In genomic region chr2:32328911-32329460, GRCm38 (mm10) we compare ENCODE assay signal across 12 mouse cellular contexts. TPM values are rescaled to one million over a fixed set of nuclear protein-coding genes. Genes with fewer than 3 reads are reported as not detected.
DNase-seq lines count a peak whose midpoint lies in the region; ATAC-seq and TF ChIP-seq lines count a peak whose summit lies in the region.
"Had no signal": no experiment of that assay in that cellular context is flagged by ENCODE, and none has a peak within 500 bp of the region (broad histone marks: within the 10 kb centered on the region; RNA-seq: fewer than 3 reads in every experiment).

No protein-coding gene starts in this region.

- peaks cover 66% of the 10 kb centered on the region for H3K36me3 ChIP-seq in limb, embryonic 12.5 days
- H3K36me3 ChIP-seq in stomach, embryonic 16.5 days (ENCODE audit: control insufficient read depth, insufficient read depth, low read length), result no peaks in the 10 kb centered on the region

- H3K9ac ChIP-seq in limb, embryonic 12.5 days (replicated peaks), result no peak overlapping the region
- H3K9ac ChIP-seq in stomach, embryonic 16.5 days (ENCODE audit: low read length), result 0 out of 2 replicates have a peak overlapping the region, but pooled peaks have one; percentile 38

- peak; percentile 21 for DNase-seq in gastrocnemius, adult 2 months
- no peak for DNase-seq in gastrocnemius, postnatal 10 days
- no peak for DNase-seq in left cerebral cortex, adult 2 months (ENCODE audit: extremely low spot score in 1 of 2, low spot score in 2 of 2)
- DNase-seq in left cerebral cortex, postnatal 4 days, result no peak
- DNase-seq: lung, adult 18-20 months; right cerebral cortex, postnatal 25 days had no signal

- no peaks in the 10 kb centered on the region for H3K27me3 ChIP-seq in limb, embryonic 12.5 days
- no peaks in the 10 kb centered on the region for H3K27me3 ChIP-seq in stomach, embryonic 16.5 days (ENCODE audit: control insufficient read depth, insufficient read depth, low read length)

- intact Hi-C loops in gastrocnemius, adult 2 months (cut with DNase I), result no loop called here
- intact Hi-C loops in left cerebral cortex, adult 2 months (cut with DNase I), result no loop called here
- intact Hi-C loops in left cerebral cortex, postnatal 4 days (cut with DNase I), result no loop called here

- H3K27ac ChIP-seq in gastrocnemius, adult 2 months, result peak overlapping the region; percentile 63
- H3K27ac ChIP-seq in left cerebral cortex, adult 2 months, result peak overlapping the region; percentile 81
- peak overlapping the region; percentile 90 for H3K27ac ChIP-seq in limb, embryonic 12.5 days
- peak overlapping the region; percentile 77 for H3K27ac ChIP-seq in stomach, embryonic 16.5 days (ENCODE audit: low read length)
- H3K27ac ChIP-seq: kidney, postnatal 0 days had no signal

- ATAC-seq in limb, embryonic 12.5 days (ENCODE audit: insufficient number of reproducible peaks, insufficient read depth, low FRiP score, low TSS enrichment, low read depth), result no peak
- ATAC-seq in stomach, embryonic 16.5 days (ENCODE audit: insufficient read depth, low FRiP score), result no peak
- ATAC-seq in erythroid progenitor cell, adult 5-6 weeks (replicated peaks; ENCODE audit: low FRiP score, poor library complexity, severe bottlenecking), result no peak
- no peak for ATAC-seq in CD4-positive, CD25-positive, alpha-beta regulatory T cell, adult 4 months

- no peaks in the 10 kb centered on the region for H3K9me3 ChIP-seq in limb, embryonic 12.5 days
- no peaks in the 10 kb centered on the region for H3K9me3 ChIP-seq in stomach, embryonic 16.5 days (replicated peaks; ENCODE audit: control insufficient read depth, low read length)

- 16% methylated on average over 13 of the region's 13 CpGs for WGBS in limb, embryonic 12.5 days
- WGBS in stomach, embryonic 16.5 days, result 32% methylated on average over 13 of the region's 13 CpGs

- peaks cover 35% of the 10 kb centered on the region for H3K4me1 ChIP-seq in limb, embryonic 12.5 days (replicated peaks)
- peaks cover 9% of the 10 kb centered on the region; the same call in 1 of the 2 replicates for H3K4me1 ChIP-seq in stomach, embryonic 16.5 days (ENCODE audit: control insufficient read depth, insufficient read depth, low read length)

- no peak overlapping the region for H3K4me3 ChIP-seq in gastrocnemius, adult 2 months
- no peak overlapping the region for H3K4me3 ChIP-seq in left cerebral cortex, adult 2 months
- no peak overlapping the region for H3K4me3 ChIP-seq in limb, embryonic 12.5 days (replicated peaks)
- H3K4me3 ChIP-seq in stomach, embryonic 16.5 days (replicated peaks; ENCODE audit: low read length), result no peak overlapping the region

- 0 out of 2 replicates have a peak overlapping the region, but pooled peaks have one; percentile 20 for H3K4me2 ChIP-seq in limb, embryonic 12.5 days
- no peak overlapping the region for H3K4me2 ChIP-seq in stomach, embryonic 16.5 days (ENCODE audit: low read depth, low read length)

- TF ChIP-seq CTCF in gastrocnemius, adult 2 months (IDR thresholded peaks at IDR 0.05), result no peak
- no peak for TF ChIP-seq CTCF in left cerebral cortex, adult 2 months (IDR thresholded peaks at IDR 0.05)

RNA-seq across cellular contexts. Expression of gene Ciz1, which starts 23.1 kb away (rescaled TPM):
- total RNA-seq in gastrocnemius, adult 2 months (2021), result 10 to 100 TPM; 26.4 to 26.6 TPM
- total RNA-seq in gastrocnemius, postnatal 10 days (2021), result 10 to 100 TPM; 31.2 to 47.2 TPM
- 10 to 100 TPM; 89.7 to 90.1 TPM for total RNA-seq in left cerebral cortex, adult 2 months (2021)
- total RNA-seq in left cerebral cortex, postnatal 4 days (2021), result 100 to 1,000 TPM in 1 of 2 experiments, 10 to 100 TPM in 1; 87.7 to 101 TPM
- 55.4 and 62.1 TPM in 2 replicates for polyA plus RNA-seq in limb, embryonic 12.5 days (2016; fragmentation: Nextera tagmentation; extraction: Ambion mirVana)
- polyA plus RNA-seq in stomach, embryonic 16.5 days (2015; fragmentation: Nextera tagmentation; extraction: Ambion mirVana), result 41.9 and 45.4 TPM in 2 replicates
- total RNA-seq in erythroid progenitor cell, adult 5-6 weeks (2015; ENCODE audit: low replicate concordance), result 65.4 and 90.1 TPM in 2 replicates
- 77.5 and 131 TPM in 2 replicates for total RNA-seq in erythroid progenitor cell, adult 5-6 weeks (2017; ENCODE audit: low replicate concordance)
- polyA plus RNA-seq in CD4-positive, CD25-positive, alpha-beta regulatory T cell, adult 4 months (2017; shearing (Covaris generic)), result 100 to 1,000 TPM in 1 of 2 experiments, 10 to 100 TPM in 1; 58.7 to 103 TPM

RNA-seq across cellular contexts. Expression of gene Dnm1, which starts 24.2 kb away (rescaled TPM):
- 1 to 10 TPM; 3.7 to 8.2 TPM for total RNA-seq in gastrocnemius, adult 2 months (2021)
- total RNA-seq in gastrocnemius, postnatal 10 days (2021), result 10 to 100 TPM; 18.9 to 25.7 TPM
- total RNA-seq in left cerebral cortex, adult 2 months (2021), result 1,000 to 10,000 TPM; 1,259 to 1,310 TPM
- total RNA-seq in left cerebral cortex, postnatal 4 days (2021), result 100 to 1,000 TPM; 241 to 308 TPM
- polyA plus RNA-seq in limb, embryonic 12.5 days (2016; fragmentation: Nextera tagmentation; extraction: Ambion mirVana), result 38.8 and 46.8 TPM in 2 replicates
- 8.1 and 8.2 TPM in 2 replicates for polyA plus RNA-seq in stomach, embryonic 16.5 days (2015; fragmentation: Nextera tagmentation; extraction: Ambion mirVana)
- not detected in 2 replicates for total RNA-seq in erythroid progenitor cell, adult 5-6 weeks (2015; ENCODE audit: low replicate concordance)
- not detected in 2 replicates for total RNA-seq in erythroid progenitor cell, adult 5-6 weeks (2017; ENCODE audit: low replicate concordance)
- polyA plus RNA-seq in CD4-positive, CD25-positive, alpha-beta regulatory T cell, adult 4 months (2017; shearing (Covaris generic)), result not detected
- total RNA-seq: megakaryocyte progenitor cell, adult 5-6 weeks had no signal

RNA-seq across cellular contexts. Expression of gene Swi5, which starts 41.1 kb away (rescaled TPM):
- 100 to 1,000 TPM; 118 to 175 TPM for total RNA-seq in gastrocnemius, adult 2 months (2021)
- total RNA-seq in gastrocnemius, postnatal 10 days (2021), result 100 to 1,000 TPM; 140 to 148 TPM
- 100 to 1,000 TPM; 186 to 193 TPM for total RNA-seq in left cerebral cortex, adult 2 months (2021)
- total RNA-seq in left cerebral cortex, postnatal 4 days (2021), result 100 to 1,000 TPM; 228 to 230 TPM
- 368 and 439 TPM in 2 replicates for polyA plus RNA-seq in limb, embryonic 12.5 days (2016; fragmentation: Nextera tagmentation; extraction: Ambion mirVana)
- 372 and 388 TPM in 2 replicates for polyA plus RNA-seq in stomach, embryonic 16.5 days (2015; fragmentation: Nextera tagmentation; extraction: Ambion mirVana)
- total RNA-seq in erythroid progenitor cell, adult 5-6 weeks (2015; ENCODE audit: low replicate concordance), result 49.4 and 68.7 TPM in 2 replicates
- 77.7 and 95.8 TPM in 2 replicates for total RNA-seq in erythroid progenitor cell, adult 5-6 weeks (2017; ENCODE audit: low replicate concordance)
- polyA plus RNA-seq in CD4-positive, CD25-positive, alpha-beta regulatory T cell, adult 4 months (2017; shearing (Covaris generic)), result 100 to 1,000 TPM; 162 to 183 TPM

RNA-seq across cellular contexts. Expression of gene Golga2, which starts 41.8 kb away (rescaled TPM):
- total RNA-seq in gastrocnemius, adult 2 months (2021), result 10 to 100 TPM; 56.0 to 62.9 TPM
- 10 to 100 TPM; 71.3 to 76.5 TPM for total RNA-seq in gastrocnemius, postnatal 10 days (2021)
- 10 to 100 TPM; 83.2 to 86.4 TPM for total RNA-seq in left cerebral cortex, adult 2 months (2021)
- total RNA-seq in left cerebral cortex, postnatal 4 days (2021), result 10 to 100 TPM; 75.6 to 81.7 TPM
- 24.9 and 28.4 TPM in 2 replicates for polyA plus RNA-seq in limb, embryonic 12.5 days (2016; fragmentation: Nextera tagmentation; extraction: Ambion mirVana)
- 24.6 TPM in 2 replicates for polyA plus RNA-seq in stomach, embryonic 16.5 days (2015; fragmentation: Nextera tagmentation; extraction: Ambion mirVana)
- 32.7 and 43.2 TPM in 2 replicates for total RNA-seq in erythroid progenitor cell, adult 5-6 weeks (2015; ENCODE audit: low replicate concordance)
- total RNA-seq in erythroid progenitor cell, adult 5-6 weeks (2017; ENCODE audit: low replicate concordance), result 39.0 and 62.4 TPM in 2 replicates
- 10 to 100 TPM; 18.1 to 21.3 TPM for polyA plus RNA-seq in CD4-positive, CD25-positive, alpha-beta regulatory T cell, adult 4 months (2017; shearing (Covaris generic))

RNA-seq across cellular contexts. Expression of gene 1110008P14Rik, which starts 52.8 kb away (rescaled TPM):
- 10 to 100 TPM; 34.3 to 43.2 TPM for total RNA-seq in gastrocnemius, adult 2 months (2021)
- total RNA-seq in gastrocnemius, postnatal 10 days (2021), result 10 to 100 TPM; 52.6 to 53.7 TPM
- total RNA-seq in left cerebral cortex, adult 2 months (2021), result 100 to 1,000 TPM; 341 to 349 TPM
- total RNA-seq in left cerebral cortex, postnatal 4 days (2021), result 100 to 1,000 TPM; 101 to 110 TPM
- 44.3 and 45.8 TPM in 2 replicates for polyA plus RNA-seq in limb, embryonic 12.5 days (2016; fragmentation: Nextera tagmentation; extraction: Ambion mirVana)
- polyA plus RNA-seq in stomach, embryonic 16.5 days (2015; fragmentation: Nextera tagmentation; extraction: Ambion mirVana), result 41.5 and 41.9 TPM in 2 replicates
- total RNA-seq in erythroid progenitor cell, adult 5-6 weeks (2015; ENCODE audit: low replicate concordance), result 5.8 and 7.5 TPM in 2 replicates
- 3.7 and 7.2 TPM in 2 replicates for total RNA-seq in erythroid progenitor cell, adult 5-6 weeks (2017; ENCODE audit: low replicate concordance)
- polyA plus RNA-seq in CD4-positive, CD25-positive, alpha-beta regulatory T cell, adult 4 months (2017; shearing (Covaris generic)), result 10 to 100 TPM; 46.6 to 52.9 TPM

Comparison
In these comparisons a context has a peak if more than half of its experiments do, and no peak if none do; other contexts are left out.
1. RNA of gene Dnm1, which starts 24.2 kb away (total RNA-seq): 1,259 to 1,310 TPM in left cerebral cortex, adult 2 months and 241 to 308 TPM in left cerebral cortex, postnatal 4 days; 18.9 to 25.7 TPM in gastrocnemius, postnatal 10 days, 3.7 to 8.2 TPM in gastrocnemius, adult 2 months and not detected in erythroid progenitor cell, adult 5-6 weeks; every median in the first group is over 4 times any median in the second.
2. Peak in every context shown above with its lines, with median percentiles within 50 percentile points of each other: H3K27ac ChIP-seq.